Mouse (Mus musculus) small intestine, adult 2 months (tissue): Measurements from ENCODE around the gene Txndc11. TPM values are rescaled to one million over a fixed set of nuclear protein-coding genes. Genes with fewer than 3 reads are reported as not detected.
A peak's percentile ranks its signal among the peaks of the same experiment; 100 is the strongest.

Experiments used
- H3K27ac ChIP-seq: fragments of 200-500 bp; 2 replicates; pipeline ENCODE4 v1.5.1; 2012; ENCODE audit warnings: low read depth, low read length, control low read depth, inconsistent platforms; ENCODE audit not compliant: insufficient read depth
- H3K27me3 ChIP-seq: fragments of 200-500 bp; 2 replicates; pipeline ENCODE4 v1.6.1; 2012; ENCODE audit warnings: mild to moderate bottlenecking, moderate library complexity, low read length, inconsistent platforms; ENCODE audit not compliant: control insufficient read depth, insufficient read depth
- H3K36me3 ChIP-seq: fragments of 200-500 bp; 2 replicates; pipeline ENCODE4 v1.6.1; 2012; ENCODE audit warnings: mild to moderate bottlenecking, low read length, control low read depth, inconsistent platforms; ENCODE audit not compliant: control insufficient read depth, insufficient read depth
- H3K4me1 ChIP-seq: fragments of 200-500 bp; 2 replicates; pipeline ENCODE4 v1.6.1; 2012; ENCODE audit warnings: low read length, inconsistent platforms, mixed read lengths; ENCODE audit not compliant: control insufficient read depth, insufficient read depth, insufficient read length
- H3K4me3 ChIP-seq: fragments of 200-500 bp; 2 replicates; pipeline ENCODE4 v1.5.1; 2012; ENCODE audit warnings: low read depth, mild to moderate bottlenecking, control low read depth, inconsistent platforms, low read length, moderate library complexity
- CTCF ChIP-seq: fragments of 200-500 bp; IDR thresholded peaks from 2 replicates; pipeline ENCODE4 v1.5.1; 2012; ENCODE audit warnings: low read depth, mild to moderate bottlenecking, control low read depth, inconsistent platforms, low read length, moderate library complexity, mixed read lengths; ENCODE audit not compliant: insufficient replicate concordance, insufficient read length; ENCODE audit errors: extremely low read depth
- POLR2A ChIP-seq: fragments of 200-500 bp; IDR thresholded peaks from 2 replicates; pipeline ENCODE4 v1.6.1; 2012; ENCODE audit warnings: low read depth, mild to moderate bottlenecking, control low read depth, inconsistent platforms, low read length, moderate library complexity
- WGBS: fragments of 180-500 bp; shearing (Covaris S2); methylation state at CpG from one replicate; pipeline ENCODE4 v1.1.7; 2018; 5-methylcytosine and 5-hydroxymethylcytosine counted together
- polyA plus RNA-seq: library from polyadenylated mRNA; depleted of rRNA; stranded (reverse); fragments of >200 nt; gene quantifications from 2 replicates; pipeline ENCODE4 v1.2.3, GENCODE M21; 2012; rRNA removed

Gene Txndc11
- polyA plus RNA-seq, 1 experiment: 39.1 TPM

- TF ChIP-seq CTCF: peak; percentile 100
- no peak for TF ChIP-seq POLR2A
- Histone ChIP-seq H3K27ac (no peak overlapping the region), H3K27me3 (no peaks in the 10 kb centered on the region), H3K4me3 (no peak overlapping the region), H3K4me1 (no peaks in the 10 kb centered on the region), H3K36me3 (no peaks in the 10 kb centered on the region)
- WGBS: 2% methylated on average over 4 of the region's 4 CpGs
Measured at GRCm38 (mm10) chr16:11034193-11034803, 100.2 kb downstream of the Txndc11 start.

DNA sequence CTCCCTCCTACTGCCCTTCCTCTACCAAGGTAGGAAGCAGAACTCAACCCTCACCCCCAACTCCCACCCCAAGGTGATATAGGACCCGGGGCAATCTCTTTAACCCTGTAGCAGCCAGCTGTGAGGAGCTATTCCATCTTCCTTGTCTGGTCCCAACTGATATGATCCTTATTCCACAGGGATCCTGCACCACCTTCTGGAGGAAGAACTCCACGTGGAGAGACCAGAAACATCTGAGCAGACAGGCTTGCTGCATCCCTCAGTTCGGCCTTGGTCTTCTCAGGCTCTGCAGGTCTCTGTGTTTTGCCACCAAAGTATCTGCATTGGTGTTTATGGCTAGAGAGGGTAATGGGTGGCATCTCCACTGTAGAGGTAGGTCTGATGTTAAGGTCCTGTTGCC lies 103.1 kb downstream of the Txndc11 start:
- TF ChIP-seq POLR2A (no peak), CTCF (peak; percentile 19; the same call in 1 of the 2 replicates)
- Histone ChIP-seq H3K27me3 (no peaks in the 10 kb centered on the region), H3K4me3 (no peak overlapping the region), H3K36me3 (no peaks in the 10 kb centered on the region), H3K4me1 (no peaks in the 10 kb centered on the region), H3K27ac (no peak overlapping the region)
- 42% methylated on average over 3 of the region's 3 CpGs for WGBS

DNA sequence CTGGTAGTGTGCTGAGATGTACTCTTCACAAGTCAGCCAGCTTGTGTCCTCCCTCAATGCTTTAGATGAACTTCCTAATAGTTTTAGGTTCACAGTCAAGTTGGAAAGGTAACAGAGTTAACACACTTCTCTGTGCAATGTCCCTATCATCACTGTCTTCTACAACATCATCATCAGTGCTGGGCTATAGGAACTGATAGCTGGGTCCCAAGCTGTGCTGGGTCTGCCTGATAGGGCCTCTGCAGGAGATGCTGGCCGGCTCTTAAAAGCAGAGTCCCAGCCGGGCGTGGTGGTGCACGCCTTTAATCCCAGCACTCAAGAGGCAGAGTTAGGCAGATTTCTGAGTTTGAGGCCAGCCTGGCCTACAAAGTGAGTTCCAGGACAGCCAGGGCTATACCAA lies 103.6 kb downstream of the Txndc11 start:
- Histone ChIP-seq H3K4me3 (no peak overlapping the region), H3K36me3 (no peaks in the 10 kb centered on the region), H3K4me1 (no peaks in the 10 kb centered on the region), H3K27ac (no peak overlapping the region), H3K27me3 (no peaks in the 10 kb centered on the region)
- TF ChIP-seq POLR2A: no peak
- TF ChIP-seq CTCF: no peak
- 74% methylated on average over 4 of the region's 4 CpGs for WGBS

DNA sequence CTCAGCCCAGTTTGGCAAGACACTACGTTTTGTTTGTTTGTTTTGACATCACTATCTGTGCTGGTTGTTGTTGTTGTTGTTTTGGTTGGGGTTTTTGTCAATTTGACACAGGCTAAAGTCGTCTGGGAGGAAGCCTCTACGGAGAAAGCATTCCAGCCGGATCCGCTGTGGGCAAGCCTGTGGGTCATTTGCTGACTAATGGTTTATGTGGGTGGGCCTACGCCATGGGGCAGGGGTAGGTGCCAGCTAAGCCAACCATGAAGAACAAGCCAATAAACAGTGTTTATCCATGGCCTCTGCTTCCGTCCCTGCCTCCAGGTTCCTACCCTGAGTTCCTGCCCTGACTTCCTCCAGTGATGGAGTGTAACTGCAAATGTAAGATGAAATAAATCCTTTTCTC lies 106.2 kb downstream of the Txndc11 start:
- Histone ChIP-seq H3K4me3 (no peak overlapping the region), H3K27me3 (no peaks in the 10 kb centered on the region), H3K4me1 (no peaks in the 10 kb centered on the region; the same call in 1 of the 2 replicates), H3K27ac (no peak overlapping the region), H3K36me3 (no peaks in the 10 kb centered on the region)
- WGBS: 85% methylated on average over 7 of the region's 7 CpGs
- TF ChIP-seq CTCF: no peak
- TF ChIP-seq POLR2A: no peak

Other genes starting within 250 kb of the Txndc11 start
- 3.4 and 4.3 TPM in 2 replicates for gene Snn, start 73.7 kb downstream of the Txndc11 start, polyA plus RNA-seq
- 245 and 497 TPM in 2 replicates for gene Litaf, start 68.5 kb downstream of the Txndc11 start, polyA plus RNA-seq
- 13.1 and 23.2 TPM in 2 replicates for gene Zc3h7a, start 41.7 kb upstream of the Txndc11 start, polyA plus RNA-seq
- 0.39 and 0.98 TPM in 2 replicates for gene Rsl1d1, start 68.7 kb upstream of the Txndc11 start, polyA plus RNA-seq
- 25.4 and 36.0 TPM in 2 replicates for gene Gspt1, start 119.7 kb upstream of the Txndc11 start, polyA plus RNA-seq
- gene Tnfrsf17, start 179.2 kb upstream of the Txndc11 start, polyA plus RNA-seq: 4.7 and 12.2 TPM in 2 replicates
- gene Snx29, start 188.3 kb upstream of the Txndc11 start, polyA plus RNA-seq: 1.8 and 6.0 TPM in 2 replicates